Mouse (Mus musculus): ENCODE results near the gene Sfi1. TPM values are rescaled to one million over a fixed set of nuclear protein-coding genes. Genes with fewer than 3 reads are reported as not detected.

Sfi1 gene
- 100 to 1,000 TPM; 113 to 132 TPM for total RNA-seq (2023)

DNA sequence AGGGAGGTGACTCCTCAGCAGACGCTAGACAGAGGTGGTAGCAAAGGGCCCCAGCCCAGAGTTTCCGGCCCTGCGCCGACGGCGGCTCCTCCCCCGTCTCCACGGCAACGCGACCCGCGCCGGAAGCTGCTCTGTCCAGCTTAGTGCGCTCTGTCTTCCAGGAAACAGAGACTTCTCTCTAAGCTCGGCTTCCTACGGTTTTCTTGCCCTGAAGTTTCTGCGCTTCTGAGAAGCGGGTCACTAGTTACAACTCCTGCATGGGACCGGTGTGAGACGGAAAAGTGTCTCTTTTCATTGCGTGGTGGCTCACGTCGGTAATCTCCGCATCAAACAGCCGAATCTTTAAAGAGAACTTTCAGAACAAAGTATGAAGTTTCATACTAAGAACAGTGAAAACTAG lies at the start of gene Sfi1:
Sfi1 (minus strand) TSS at position 101 of the 400 bp plus-strand sequence.

GRCm38 (mm10) chr11:3202231-3202701 lies 9.0 kb upstream of the Sfi1 start, which contains the start of gene Eif4enif1:
Eif4enif1 (plus strand) TSS chr11:3202392.

Other genes with a start within 250 kb of the Sfi1 start
- 10 to 100 TPM; 58.8 to 64.2 TPM for gene Eif4enif1, start 8.9 kb upstream of the Sfi1 start, total RNA-seq (2023)
- gene Drg1, start 73.0 kb upstream of the Sfi1 start, total RNA-seq (2023): 10 to 100 TPM; 50.8 to 53.5 TPM
- 10 to 100 TPM; 36.5 to 37.7 TPM for gene Patz1, start 95.4 kb upstream of the Sfi1 start, total RNA-seq (2023)
- 10 to 100 TPM; 10.8 to 13.8 TPM for gene Pik3ip1, start 136.9 kb upstream of the Sfi1 start, total RNA-seq (2023)
- gene Limk2, start 215.7 kb upstream of the Sfi1 start, total RNA-seq (2023): 10 to 100 TPM; 26.1 to 28.3 TPM